Mouse (Mus musculus): ENCODE results near the gene Apol8.
"Not testable (repeated sequence)": the region's sequence is repeated elsewhere in the genome, so short reads cannot be mapped to it uniquely, and the experiment has no call there.

Gene Apol8

GRCm38 (mm10) chr15:77705306-77705705, 51.5 kb downstream of the Apol8 start:
- not testable (repeated sequence) for DNase-seq (ENCODE audit: low spot score in 2 of 2)

- not testable (repeated sequence) for DNase-seq (ENCODE audit: low spot score in 2 of 2)
Observed at GRCm38 (mm10) chr15:77698656-77699055, 58.1 kb downstream of the Apol8 start, which contains the start of gene Apol7e. Apol7e (plus strand) TSS chr15:77698857.
